Mouse (Mus musculus) CH12.LX (cell line): ENCODE data around the gene Rexo5. TPM values are rescaled to one million over a fixed set of nuclear protein-coding genes. Genes with fewer than 3 reads are reported as not detected.

Source experiments
- DNase-seq: peaks from one replicate; pipeline ENCODE4 v3.0.0-alpha.2; 2013; ENCODE audit errors: extremely low read depth
- H3K27ac ChIP-seq: 2 replicates; pipeline ENCODE4 v1.5.1; 2012; ENCODE audit warnings: low read depth, mild to moderate bottlenecking, control low read depth, moderate library complexity; ENCODE audit not compliant: insufficient read depth
- H3K27me3 ChIP-seq: replicated peaks from 2 replicates; pipeline ENCODE3; 2012; ENCODE audit warnings: inconsistent platforms
- H3K36me3 ChIP-seq, 2 experiments: replicated peaks in 1 of 2; 2 replicates each; pipeline versions ENCODE3 to v1.6.1; 2012; ENCODE audit warnings: inconsistent platforms in 1 of 2, low read length in 1 of 2, mild to moderate bottlenecking in 1 of 2, mixed read lengths in 1 of 2, moderate library complexity in 1 of 2; ENCODE audit not compliant: control insufficient read depth in 1 of 2, insufficient read depth in 1 of 2
- H3K4me1 ChIP-seq, 2 experiments: 2 replicates each; pipeline ENCODE4 v1.6.1; 2012; ENCODE audit warnings: inconsistent platforms in 1 of 2, moderate library complexity in 1 of 2; ENCODE audit not compliant: insufficient read depth in 2 of 2, control insufficient read depth in 1 of 2
- H3K4me2 ChIP-seq: 2 replicates; pipeline ENCODE4 v1.6.1; 2012; ENCODE audit warnings: low read depth, mild to moderate bottlenecking, control low read depth; ENCODE audit not compliant: poor library complexity, insufficient read depth, severe bottlenecking
- H3K4me3 ChIP-seq, 3 experiments: fragments of 150-350 bp in 1 of 3; sonication (generic) in 1 of 3; replicated peaks in 1 of 3; 2 replicates each; pipeline versions ENCODE3 to v1.5.1; 2011 to 2012; ENCODE audit warnings: low read depth in 2 of 3, low read length in 2 of 3, mild to moderate bottlenecking in 2 of 3, moderate library complexity in 2 of 3, control low read depth in 1 of 3, improper control_type of control experiment in 1 of 3, inconsistent platforms in 1 of 3, mixed read lengths in 1 of 3; ENCODE audit not compliant: poor library complexity in 1 of 3
- H3K79me2 ChIP-seq: replicated peaks from 2 replicates; pipeline ENCODE4 v1.6.1; 2012; ENCODE audit warnings: mild to moderate bottlenecking, moderate library complexity; ENCODE audit not compliant: control insufficient read depth, poor library complexity, insufficient read depth, severe bottlenecking; ENCODE audit errors: extremely low read depth
- H3K9ac ChIP-seq: 2 replicates; pipeline ENCODE4 v1.6.1; 2012; ENCODE audit warnings: low read depth, mild to moderate bottlenecking, control low read depth, moderate library complexity; ENCODE audit not compliant: insufficient read depth
- H3K9me3 ChIP-seq: replicated peaks from 2 replicates; pipeline ENCODE3; 2012; ENCODE audit warnings: low read length, inconsistent platforms, mixed read lengths
- BHLHE40 ChIP-seq: IDR thresholded peaks from 2 replicates; pipeline ENCODE4 v1.6.1; 2011; ENCODE audit warnings: mild to moderate bottlenecking, low read depth, low read length, improper control_type of control experiment
- CHD2 ChIP-seq: IDR thresholded peaks from 2 replicates; pipeline ENCODE4 v1.6.1; 2011; ENCODE audit warnings: low read length, improper control_type of control experiment
- CTCF ChIP-seq, 2 experiments: IDR thresholded peaks in 1 of 2; conservative IDR thresholded peaks in 1 of 2; 2 replicates each; pipeline ENCODE4 v1.5.1; 2011 to 2012; ENCODE audit warnings: low read depth in 2 of 2, low read length in 2 of 2, improper control_type of control experiment in 1 of 2, inconsistent platforms in 1 of 2, mild to moderate bottlenecking in 1 of 2, moderate library complexity in 1 of 2
- ETS1 ChIP-seq: conservative IDR thresholded peaks from 2 replicates; pipeline ENCODE4 v1.6.1; 2012; ENCODE audit warnings: low read depth, mild to moderate bottlenecking, inconsistent platforms, low read length, improper control_type of control experiment, moderate library complexity
- GABPA ChIP-seq: IDR thresholded peaks from 2 replicates; pipeline ENCODE4 v1.6.1; 2012; ENCODE audit warnings: low read depth, low read length, improper control_type of control experiment, inconsistent platforms; ENCODE audit not compliant: insufficient replicate concordance
- HCFC1 ChIP-seq: IDR thresholded peaks from 2 replicates; pipeline ENCODE4 v1.6.1; 2012; ENCODE audit warnings: low read depth, mild to moderate bottlenecking, inconsistent platforms, low read length, improper control_type of control experiment
- IRF4 ChIP-seq: IDR thresholded peaks from 2 replicates; pipeline ENCODE4 v1.6.1; 2014; ENCODE audit warnings: low read depth, mild to moderate bottlenecking, inconsistent platforms, low read length, improper control_type of control experiment
- MAFK ChIP-seq: IDR thresholded peaks from 2 replicates; pipeline ENCODE4 v1.6.1; 2011; ENCODE audit warnings: low read length, improper control_type of control experiment; ENCODE audit not compliant: insufficient replicate concordance
- MAX ChIP-seq: IDR thresholded peaks from 2 replicates; pipeline ENCODE4 v1.6.1; 2011; ENCODE audit warnings: low read length, improper control_type of control experiment
- MAZ ChIP-seq: IDR thresholded peaks from 2 replicates; pipeline ENCODE4 v1.6.1; 2012; ENCODE audit warnings: low read depth, mild to moderate bottlenecking, inconsistent platforms, low read length, improper control_type of control experiment, moderate library complexity
- MXI1 ChIP-seq: IDR thresholded peaks from 2 replicates; pipeline ENCODE4 v1.6.1; 2011; ENCODE audit warnings: mild to moderate bottlenecking, low read depth, low read length, improper control_type of control experiment
- MYC ChIP-seq: IDR thresholded peaks from 2 replicates; pipeline ENCODE4 v1.6.1; 2011; ENCODE audit warnings: low read depth, mild to moderate bottlenecking, improper control_type of control experiment, low read length
- NRF1 ChIP-seq: IDR thresholded peaks from 2 replicates; pipeline ENCODE4 v1.6.1; 2014; ENCODE audit warnings: low read depth, mild to moderate bottlenecking, inconsistent platforms, low read length, improper control_type of control experiment, moderate library complexity
- POLR2A ChIP-seq: IDR thresholded peaks from 2 replicates; pipeline ENCODE4 v1.6.1; 2011; ENCODE audit warnings: low read depth, mild to moderate bottlenecking, improper control_type of control experiment, low read length
- RAD21 ChIP-seq: IDR thresholded peaks from 2 replicates; pipeline ENCODE4 v1.6.1; 2011; ENCODE audit warnings: low read depth, mild to moderate bottlenecking, low read length, improper control_type of control experiment, moderate library complexity
- SMC3 ChIP-seq: IDR thresholded peaks from 2 replicates; pipeline ENCODE4 v1.6.1; 2011; ENCODE audit warnings: low read depth, low read length, improper control_type of control experiment
- TBP ChIP-seq: conservative IDR thresholded peaks from 2 replicates; pipeline ENCODE4 v1.6.1; 2011; ENCODE audit warnings: low read depth, low read length, improper control_type of control experiment
- UBTF ChIP-seq: IDR thresholded peaks from 2 replicates; pipeline ENCODE4 v1.6.1; 2012; ENCODE audit warnings: low read depth, mild to moderate bottlenecking, inconsistent platforms, low read length, improper control_type of control experiment, moderate library complexity
- USF1 ChIP-seq: IDR thresholded peaks from 2 replicates; pipeline ENCODE4 v1.6.1; 2014; ENCODE audit warnings: low read depth, mild to moderate bottlenecking, inconsistent platforms, low read length, improper control_type of control experiment
- USF2 ChIP-seq: conservative IDR thresholded peaks from 2 replicates; pipeline ENCODE4 v1.6.1; 2011; ENCODE audit warnings: low read depth, low read length, improper control_type of control experiment
- ZC3H11A ChIP-seq: IDR thresholded peaks from 2 replicates; pipeline ENCODE4 v1.6.1; 2012; ENCODE audit warnings: low read depth, mild to moderate bottlenecking, inconsistent platforms, low read length, improper control_type of control experiment
- ZKSCAN1 ChIP-seq: IDR thresholded peaks from 2 replicates; pipeline ENCODE4 v1.6.1; 2012; ENCODE audit warnings: low read depth, inconsistent platforms, low read length, improper control_type of control experiment, borderline replicate concordance
- ZMIZ1 ChIP-seq: IDR thresholded peaks from 2 replicates; pipeline ENCODE4 v1.6.1; 2012; ENCODE audit warnings: low read depth, mild to moderate bottlenecking, inconsistent platforms, low read length, improper control_type of control experiment
- ZNF384 ChIP-seq: IDR thresholded peaks from 2 replicates; pipeline ENCODE4 v1.6.1; 2012; ENCODE audit warnings: low read depth, low read length, improper control_type of control experiment, inconsistent platforms
- dilution Hi-C: fragments of 300-500 bp; cut with MboI; formaldehyde crosslinking; loops from 2 replicates; pipeline ENCODE4 v1.14.3; 2020; ENCODE audit warnings: low sequenced_read_pairs; ENCODE audit not compliant: extremely low pct_unique_long_range_greater_than_20kb, extremely low pct_ligation_motif_present
- in situ Hi-C: fragments of 300-500 bp; cut with MboI; formaldehyde crosslinking; loops from 3 replicates; pipeline ENCODE4 v1.14.3; 2019; ENCODE audit warnings: low sequenced_read_pairs, low pct_ligation_motif_present, low pct_unique_long_range_greater_than_20kb, mixed read lengths
- polyA plus RNA-seq: library from polyadenylated mRNA; unstranded; fragments of >175 nt; gene quantifications from 2 replicates; pipeline ENCODE4 v1.2.1, GENCODE M21; 2012; ENCODE audit warnings: low read depth; ENCODE audit not compliant: insufficient read length
- total RNA-seq, 2 experiments: library from RNA; depleted of rRNA; stranded (reverse); fragments of 300-350 nt in 1 of 2; fragments of >200 nt in 1 of 2; gene quantifications; 2 replicates each; pipeline ENCODE4 v1.2.3; 2012 to 2014

The Rexo5 gene
- total and polyA plus RNA-seq, 3 experiments = 11.0 to 15.5 (median 12.0) TPM

GRCm38 (mm10) chr7:119847396-119847795 lies 53.6 kb downstream of the Rexo5 start:
- no peak for TF ChIP-seq ZMIZ1
- no peak for TF ChIP-seq ZC3H11A
- TF ChIP-seq TBP = no peak
- TF ChIP-seq IRF4 = no peak
- no peak for TF ChIP-seq ETS1
- no peak for TF ChIP-seq SMC3
- no peak for TF ChIP-seq MAZ
- no peak for TF ChIP-seq MXI1
- TF ChIP-seq ZNF384 = no peak
- no peak for TF ChIP-seq MAFK
- TF ChIP-seq, all 38 proteins: peak for 0
- Histone ChIP-seq H3K79me2 (no peaks in the 10 kb centered on the region), H3K4me3 (no peak overlapping the region), H3K27ac (no peak overlapping the region), H3K9ac (no peak overlapping the region), H3K9me3 (no peaks in the 10 kb centered on the region), H3K4me1 (no peaks in the 10 kb centered on the region), H3K27me3 (no peaks in the 10 kb centered on the region), H3K4me2 (no peak overlapping the region), H3K36me3 (peaks cover 12 to 68% of the 10 kb centered on the region in 2 experiments)
- DNase-seq = no peak
- in situ Hi-C loops = no loop called here
- dilution Hi-C loops = no loop called here

- Histone ChIP-seq H3K9me3 (no peaks in the 10 kb centered on the region), H3K4me2 (no peak overlapping the region), H3K27me3 (no peaks in the 10 kb centered on the region), H3K9ac (no peak overlapping the region), H3K79me2 (no peaks in the 10 kb centered on the region), H3K4me3 (no peak overlapping the region), H3K36me3 (peaks cover 11 to 69% of the 10 kb centered on the region in 2 experiments), H3K4me1 (no peaks in the 10 kb centered on the region), H3K27ac (no peak overlapping the region)
- peak; percentile 75 for TF ChIP-seq SMC3
- no peak for TF ChIP-seq GABPA
- TF ChIP-seq ZC3H11A = no peak
- no peak for TF ChIP-seq USF1
- TF ChIP-seq UBTF = no peak
- no peak for TF ChIP-seq NRF1
- no peak for TF ChIP-seq TBP
- TF ChIP-seq MAZ = no peak
- peak; percentile 88 for TF ChIP-seq RAD21
- TF ChIP-seq MYC = no peak
- no peak for TF ChIP-seq MAX
- TF ChIP-seq POLR2A = no peak
- no peak for TF ChIP-seq MAFK
- no peak for TF ChIP-seq ZKSCAN1
- no peak for TF ChIP-seq HCFC1
- no peak for TF ChIP-seq CHD2
- TF ChIP-seq CTCF (conservative IDR thresholded peaks at IDR 0.05 in 1 of 2, IDR thresholded peaks at IDR 0.05 in 1 of 2; ENCODE audit: low read depth in 2 of 2, low read length in 2 of 2) = peak; percentile 82 to 90
- no peak for TF ChIP-seq ZNF384
- TF ChIP-seq BHLHE40 = no peak
- no peak for TF ChIP-seq MXI1
- no peak for TF ChIP-seq USF2
- peak; percentile 17 for DNase-seq
- dilution Hi-C loops = no loop called here
- in situ Hi-C loops = no loop called here
These were observed 55.3 kb downstream of the Rexo5 start for GRCm38 (mm10) chr7:119849096-119849495.
